Mouse (Mus musculus): ENCODE results near the gene Nfkbid. TPM values are rescaled to one million over a fixed set of nuclear protein-coding genes. Genes with fewer than 3 reads are reported as not detected.

Nfkbid gene
- under 1 TPM in 1 of 2 experiments, not detected in 1; 0.27 TPM for total RNA-seq (2021)
- long read RNA-seq, experiment 1, result 0 reads
- long read RNA-seq, experiment 2, result 0 reads

GRCm38 (mm10) chr7:30421175-30421889, at the start of gene Nfkbid:
TSS of gene Nfkbid (plus strand) at chr7:30421732.
- DNase-seq, result peak; percentile 50

DNA sequence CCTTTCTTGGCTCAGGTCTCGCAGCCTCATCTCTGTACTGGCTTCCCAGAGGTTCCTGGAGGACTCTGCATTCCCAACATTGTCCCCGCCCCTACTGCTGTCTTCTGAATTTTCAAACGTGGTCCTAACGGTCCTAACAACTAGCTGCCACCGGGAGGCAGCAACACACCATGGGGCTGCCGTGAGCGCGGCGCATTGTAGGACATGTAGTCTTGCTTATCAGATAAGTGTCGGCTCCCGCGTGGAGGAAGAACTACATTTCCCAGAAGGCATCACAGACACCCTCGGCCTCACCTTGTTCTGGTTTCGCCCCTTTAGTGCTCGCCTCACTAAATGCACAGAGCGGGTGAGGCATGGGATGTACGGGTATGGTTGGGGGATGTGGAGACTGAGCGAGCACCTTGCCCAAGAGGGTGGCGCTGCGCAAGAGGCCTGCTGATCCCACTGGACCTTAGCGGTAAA, 48.0 kb upstream of the Nfkbid start:
- DNase-seq, result peak; percentile 91

GRCm38 (mm10) chr7:30380061-30380460, 41.5 kb upstream of the Nfkbid start:
- no peak for DNase-seq

DNA sequence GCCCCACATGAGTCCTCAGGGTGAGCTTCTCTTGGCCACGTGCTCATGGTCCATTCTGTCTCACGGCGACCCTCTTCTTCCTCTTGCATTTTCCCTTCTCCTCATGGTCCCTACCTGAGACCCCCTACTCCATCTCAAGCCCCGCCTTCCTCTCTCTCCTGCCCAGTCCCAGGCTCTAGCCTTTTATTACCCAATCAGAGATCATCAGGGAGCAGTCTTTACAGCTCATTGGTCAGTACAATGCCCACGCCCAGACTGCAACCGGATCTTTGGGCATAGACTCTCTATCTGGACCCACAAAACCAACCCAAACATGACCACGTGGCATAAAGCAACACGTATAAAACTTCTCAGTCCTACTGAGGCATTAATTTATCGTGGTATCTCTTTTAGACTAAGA, 37.4 kb upstream of the Nfkbid start:
- no peak for DNase-seq

DNA sequence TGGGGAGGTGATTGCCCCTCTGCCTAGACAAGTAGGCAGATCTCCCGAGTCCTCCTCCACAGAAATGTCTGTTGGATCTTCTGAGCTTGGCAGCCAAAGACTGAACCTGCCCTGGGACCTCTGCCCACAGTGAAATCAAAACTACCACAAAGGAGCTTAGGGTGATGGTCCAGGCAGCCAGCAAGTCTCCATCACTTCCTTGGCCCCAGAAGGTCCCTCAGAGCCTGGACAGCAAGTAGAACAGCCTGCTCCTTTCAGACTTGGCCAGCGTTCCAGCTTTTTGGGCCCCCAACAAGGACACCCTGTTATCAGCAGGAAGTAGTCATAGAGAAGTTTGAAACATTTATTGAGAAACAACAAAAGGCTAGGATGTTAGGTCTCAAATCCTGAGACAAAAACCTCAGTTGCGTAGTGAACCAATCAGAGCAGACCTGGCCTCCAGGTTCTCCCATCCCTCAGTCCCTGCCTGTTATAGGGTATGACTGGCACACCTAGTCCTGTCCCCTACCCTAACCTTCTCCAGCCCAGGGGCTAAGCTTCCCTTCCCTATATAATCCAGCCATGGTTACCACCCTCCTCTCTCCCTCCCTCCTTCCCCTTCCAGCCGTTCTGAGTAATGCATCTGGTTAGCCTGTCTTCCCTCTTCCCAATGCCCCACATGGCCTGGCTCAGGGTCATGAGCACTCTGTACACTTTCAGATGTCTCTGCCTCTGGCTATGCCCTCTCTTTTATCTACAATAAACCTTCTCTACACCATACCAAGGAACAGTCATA, 28.6 kb upstream of the Nfkbid start:
- DNase-seq, result no peak

DNA sequence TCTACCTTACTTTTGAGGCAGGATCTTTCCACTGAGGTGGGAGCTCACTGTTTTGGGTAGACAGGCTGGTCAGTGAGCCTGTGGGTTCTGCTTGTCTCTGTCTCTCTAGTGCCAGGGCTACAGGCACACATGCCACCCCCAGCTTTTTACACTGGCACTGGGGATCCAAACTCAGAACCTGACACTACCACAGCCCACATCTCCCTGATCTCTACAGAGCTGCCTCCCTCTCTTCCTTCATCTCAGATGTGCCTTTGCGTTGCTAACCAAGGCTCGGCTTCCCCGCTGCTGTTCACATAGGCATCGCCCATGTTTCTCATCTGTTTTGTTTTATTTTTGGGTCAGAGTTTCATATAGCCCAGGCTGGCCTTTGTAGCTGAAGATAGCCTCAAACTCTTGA, 27.9 kb upstream of the Nfkbid start:
- no peak for DNase-seq

- peak; percentile 32 for DNase-seq
These were observed 27.2 kb upstream of the Nfkbid start for GRCm38 (mm10) chr7:30394379-30394778.

GRCm38 (mm10) chr7:30394871-30395270, 26.7 kb upstream of the Nfkbid start:
- DNase-seq, result no peak

DNA sequence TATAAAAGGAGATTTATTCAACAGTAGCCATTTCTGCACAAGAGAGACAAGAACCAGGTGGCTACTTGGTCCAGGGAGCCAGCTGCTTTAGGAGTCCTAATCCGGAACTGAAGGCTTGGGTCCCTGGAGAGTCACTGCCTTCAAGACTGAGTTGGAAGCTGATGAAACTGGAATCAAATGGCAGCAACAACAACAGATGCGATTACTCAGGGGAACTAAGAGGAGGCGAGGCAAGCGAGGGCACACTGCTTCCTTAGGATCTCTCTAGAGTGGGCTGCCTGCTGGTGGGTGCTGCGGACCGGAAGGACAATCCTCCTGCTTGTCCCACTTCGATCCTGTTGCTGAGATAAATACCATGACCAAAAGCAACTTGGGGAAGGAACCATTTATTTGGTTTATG, 21.9 kb upstream of the Nfkbid start:
- DNase-seq, result no peak

DNA sequence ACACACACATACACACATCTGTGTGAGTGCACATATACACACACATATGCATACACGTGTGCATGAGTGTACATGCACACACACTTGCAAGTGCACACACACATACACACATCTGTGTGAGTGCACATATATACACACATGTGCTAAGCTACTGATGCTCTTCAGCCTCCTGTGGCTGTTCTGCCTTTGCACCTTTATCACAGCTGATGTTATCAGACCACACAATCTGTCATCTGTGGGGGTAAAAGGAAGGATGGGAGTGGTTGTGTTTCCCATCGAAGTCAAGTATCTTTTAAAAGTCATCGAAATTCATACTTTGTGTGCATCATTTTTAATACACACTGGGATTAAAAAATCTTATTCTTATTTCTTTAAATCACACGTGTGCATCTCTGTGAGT, 19.2 kb upstream of the Nfkbid start:
- DNase-seq, result no peak

DNA sequence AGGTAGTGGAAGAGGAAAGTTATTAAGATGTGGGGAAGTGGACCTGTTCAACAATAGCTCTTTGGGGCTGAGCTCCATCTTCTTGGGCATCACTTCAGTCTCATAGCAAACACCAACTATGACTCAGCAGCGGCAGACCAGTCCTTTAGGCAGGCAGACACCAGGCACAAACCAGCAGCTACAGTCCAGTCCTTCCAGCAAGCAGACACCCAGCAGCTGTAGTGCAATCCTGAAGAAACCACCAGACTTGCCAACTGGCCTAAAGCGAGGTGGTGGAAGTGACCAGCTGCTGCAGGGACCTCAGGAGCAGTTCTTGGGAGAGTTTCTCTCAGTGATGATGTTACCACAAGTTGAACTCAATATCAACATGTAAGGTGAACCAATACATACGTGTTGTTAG, 12.9 kb upstream of the Nfkbid start:
- no peak for DNase-seq

DNA sequence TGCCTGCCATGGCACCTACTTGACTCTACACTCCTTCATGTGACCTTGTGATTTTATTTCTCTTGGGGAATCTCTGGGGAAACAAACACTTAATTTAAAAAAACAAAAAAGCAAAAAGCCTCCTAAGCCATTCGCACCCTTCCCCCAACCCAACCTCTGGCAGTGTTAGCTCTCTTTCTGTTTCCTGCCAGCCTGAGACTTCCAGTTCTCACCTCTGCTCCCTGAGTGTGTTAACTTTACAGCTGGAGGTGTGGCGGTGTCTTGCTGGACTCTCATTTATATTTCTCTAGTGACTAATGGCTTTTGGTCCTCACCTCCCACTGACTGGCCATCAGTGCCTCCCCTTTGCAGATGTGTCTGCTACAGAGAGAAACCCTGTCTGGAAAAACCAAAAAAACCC, 11.7 kb upstream of the Nfkbid start:
- DNase-seq, result no peak

GRCm38 (mm10) chr7:30411023-30411422, 10.5 kb upstream of the Nfkbid start:
- no peak for DNase-seq

DNA sequence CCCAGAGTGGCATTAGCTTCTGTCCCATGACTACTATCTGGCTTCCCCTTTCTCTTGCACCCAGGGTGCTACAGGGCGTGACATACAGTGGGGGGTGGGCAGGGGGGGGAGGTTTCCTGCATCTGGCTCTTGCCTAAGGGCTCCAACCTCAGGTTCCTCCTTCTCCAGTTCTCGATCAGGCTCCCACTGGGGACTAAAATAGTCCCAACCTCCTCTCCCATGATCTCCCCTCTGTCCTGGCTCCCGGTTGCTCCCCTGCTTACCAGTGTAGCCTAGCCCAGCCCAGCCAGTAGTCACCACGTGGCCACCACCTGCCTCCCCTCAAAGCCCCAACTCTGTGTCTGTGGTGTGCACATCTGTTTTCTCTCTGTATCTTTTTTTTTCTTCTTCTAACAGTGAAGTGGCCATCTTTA, 8.8 kb upstream of the Nfkbid start:
- no peak for DNase-seq

DNA sequence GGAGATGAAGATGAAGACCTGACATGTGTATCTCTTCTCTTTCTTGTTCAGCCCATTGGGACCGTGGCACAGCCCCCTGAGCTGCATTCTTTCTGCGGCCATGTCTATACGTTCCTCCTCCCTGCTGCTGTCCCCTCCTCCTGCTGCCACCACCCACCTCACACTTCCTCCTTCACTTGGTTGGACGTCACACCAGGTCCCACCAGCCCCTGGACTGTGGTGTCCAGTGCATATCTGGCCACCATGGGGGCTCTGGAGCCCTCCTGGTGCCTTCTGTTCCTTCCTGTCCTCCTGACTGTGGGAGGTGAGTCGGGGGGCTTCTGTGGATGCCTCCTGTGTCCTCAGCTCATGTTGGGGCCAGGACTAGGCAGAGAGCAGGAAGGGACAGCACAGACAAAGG, 7.9 kb upstream of the Nfkbid start, which contains the start of gene Tyrobp:
Tyrobp (plus strand) TSS at position 165 of the 400 bp plus-strand sequence.
- DNase-seq, result no peak

- DNase-seq, result no peak
These were observed 3.7 kb upstream of the Nfkbid start for GRCm38 (mm10) chr7:30417856-30418255.

- no peak for DNase-seq
These were observed 1.7 kb upstream of the Nfkbid start, which contains the start of gene Hcst for GRCm38 (mm10) chr7:30419561-30420499. TSS of gene Hcst (minus strand) at chr7:30419854.

DNA sequence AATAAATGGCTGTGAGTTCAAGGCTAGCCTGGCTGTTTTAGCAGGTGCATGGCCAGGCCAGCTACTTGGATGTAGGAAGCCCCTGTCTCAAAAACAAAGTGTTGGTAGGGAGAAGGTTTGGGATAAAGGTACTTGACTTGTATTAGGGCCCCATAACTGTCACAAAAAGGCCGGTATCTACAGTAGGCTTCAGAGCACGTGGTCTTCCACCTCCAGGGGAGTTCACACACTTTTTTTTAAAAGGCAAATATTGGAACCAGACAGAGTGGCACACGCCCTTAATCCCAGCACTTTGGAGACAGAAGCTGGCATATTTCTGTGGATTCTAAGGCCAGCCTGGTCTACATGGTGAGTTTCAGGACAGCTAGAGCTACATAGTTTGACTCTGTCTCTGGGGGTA, 859 bp upstream of the Nfkbid start:
- no peak for DNase-seq

DNA sequence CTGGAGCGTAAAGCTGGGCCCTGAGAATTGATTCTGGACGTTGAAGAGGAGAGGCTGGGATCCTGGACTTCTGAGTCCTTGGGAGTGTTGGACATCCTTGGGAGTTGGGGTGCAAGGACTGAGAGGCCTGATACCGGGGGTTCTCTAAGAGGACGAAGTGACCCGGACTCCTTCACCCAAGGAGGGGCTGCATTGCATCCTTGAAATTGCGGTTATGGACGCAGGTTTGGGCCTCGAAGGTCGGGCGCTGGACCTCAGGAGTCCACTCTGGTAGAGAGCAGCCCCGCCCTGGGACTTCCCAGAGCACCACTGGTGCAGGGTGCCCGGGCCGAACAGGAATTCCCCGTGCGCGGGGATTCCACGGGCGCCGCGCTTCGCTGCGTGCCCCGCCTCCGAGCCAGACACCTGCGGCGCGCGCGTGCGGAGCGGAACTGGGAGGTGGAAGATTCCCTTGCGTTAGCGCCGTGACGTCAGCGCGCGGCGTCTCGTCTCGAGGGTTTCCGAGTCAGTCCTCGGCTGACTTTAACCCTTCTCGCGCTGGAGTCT, 431 bp downstream of the Nfkbid start:
- peak; percentile 71 for DNase-seq

GRCm38 (mm10) chr7:30422560-30422959, 1.0 kb downstream of the Nfkbid start:
- no peak for DNase-seq

DNA sequence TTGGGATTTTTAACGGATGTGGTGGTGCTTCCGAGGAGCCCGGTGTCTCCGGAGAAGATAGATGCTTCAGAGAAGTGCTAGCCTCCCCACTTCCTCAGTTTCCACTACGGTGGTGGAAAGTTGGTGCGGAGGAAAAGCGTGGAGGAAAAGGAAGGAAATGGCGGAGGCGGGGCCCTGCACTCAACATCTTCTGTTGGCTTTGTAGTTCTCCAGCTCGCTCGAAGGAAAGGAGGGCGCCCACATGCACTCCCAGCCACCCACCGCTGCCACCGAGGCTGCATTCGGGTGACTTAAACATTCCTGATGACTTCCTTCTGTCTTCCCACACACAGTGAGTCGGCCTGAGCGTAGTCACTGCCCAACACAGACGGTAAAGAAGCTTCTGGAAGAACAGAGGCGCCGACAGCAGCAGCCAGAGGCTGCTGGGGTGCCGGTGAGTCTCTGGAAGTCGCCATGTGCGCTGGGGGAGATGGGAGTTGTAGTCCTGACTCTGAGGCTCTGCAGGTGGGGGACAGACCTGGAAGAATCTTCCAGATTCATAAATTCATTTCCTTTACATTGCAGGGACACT, 1.6 kb downstream of the Nfkbid start:
- DNase-seq, result no peak

- DNase-seq, result no peak
These were observed 7.8 kb downstream of the Nfkbid start for GRCm38 (mm10) chr7:30429327-30429726.
